Mouse (Mus musculus) megakaryocyte, embryonic 14.5 days (primary cell): ENCODE data around the gene Rbfox2.

Experiments
- FLI1 ChIP-seq: IDR thresholded peaks from 2 replicates; pipeline ENCODE4 v1.6.1; 2012; ENCODE audit warnings: low read length, inconsistent platforms, mixed read lengths
- GATA1 ChIP-seq: IDR thresholded peaks from 3 replicates; pipeline ENCODE4 v1.6.1; 2012; ENCODE audit warnings: mixed read lengths, low read length, inconsistent platforms, borderline replicate concordance

DNA sequence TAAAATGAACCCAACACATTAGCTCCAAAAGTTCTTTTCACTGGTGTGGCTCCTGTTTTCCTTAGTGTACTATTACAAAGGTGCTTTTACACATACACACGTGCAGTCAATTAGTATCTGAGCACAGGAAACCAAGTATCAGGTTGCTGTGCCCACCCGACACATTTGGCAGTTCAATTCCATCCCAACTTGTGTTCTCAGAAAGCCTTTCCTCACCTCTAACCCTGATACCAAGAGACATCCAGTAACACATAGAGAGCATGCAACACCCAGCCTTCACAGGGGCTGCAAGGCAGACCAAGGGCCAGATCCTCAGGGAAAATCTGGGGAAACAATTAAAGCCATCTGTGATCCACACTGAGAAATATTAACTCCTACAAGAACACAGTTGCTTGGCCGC lies 8.2 kb downstream of the Rbfox2 start:
- TF ChIP-seq GATA1, result no peak
- TF ChIP-seq FLI1, result no peak
